Mouse (Mus musculus) B cell, adult 2 months (primary cell): ENCODE measurements around the gene St8sia4.
"Not testable (repeated sequence)": the region's sequence is repeated elsewhere in the genome, so short reads cannot be mapped to it uniquely, and the experiment has no call there.

Experiments used
- DNase-seq, 2 experiments: peaks; one replicate each; pipeline ENCODE4 v3.0.0; 2022

The St8sia4 gene

DNA sequence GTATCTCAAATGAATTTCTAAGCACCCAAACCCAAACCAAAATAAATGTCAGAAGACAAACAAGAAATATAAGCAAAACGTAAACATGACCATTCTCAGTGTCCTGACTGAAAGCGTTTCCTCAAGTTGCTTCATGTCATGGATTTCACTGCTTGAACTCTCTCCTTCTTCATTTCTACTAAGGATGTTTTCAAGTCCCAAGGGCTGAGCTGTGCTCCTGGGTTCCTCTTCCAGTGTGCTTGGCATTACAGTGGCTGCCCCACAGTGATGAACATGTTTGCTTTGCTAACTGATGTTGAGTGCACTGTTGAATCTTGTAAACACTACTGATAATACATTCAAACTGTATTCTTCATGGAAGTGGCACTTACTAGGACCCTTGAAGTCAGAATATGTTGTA, 76.3 kb downstream of the St8sia4 start:
- no peak for DNase-seq

DNA sequence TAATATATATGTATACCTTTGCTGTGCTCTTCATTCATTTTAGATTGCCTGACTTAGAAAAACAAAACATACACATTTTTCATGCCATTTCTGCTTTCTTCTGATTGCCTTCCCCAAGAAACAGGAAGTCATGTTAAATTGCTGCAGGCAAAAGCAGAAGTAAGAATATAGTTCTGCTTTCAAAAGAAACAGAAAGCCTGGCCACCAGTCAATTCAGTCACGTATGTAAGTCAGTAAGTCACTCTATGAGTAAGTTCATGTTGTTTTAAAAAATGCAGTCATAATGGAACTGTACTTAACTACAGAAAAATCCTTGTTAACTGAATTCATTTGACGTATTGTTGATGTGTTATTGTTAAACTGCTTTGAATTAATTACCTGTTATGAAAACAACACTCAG, 77.3 kb downstream of the St8sia4 start:
- DNase-seq, result peak; percentile 79 to 85

DNA sequence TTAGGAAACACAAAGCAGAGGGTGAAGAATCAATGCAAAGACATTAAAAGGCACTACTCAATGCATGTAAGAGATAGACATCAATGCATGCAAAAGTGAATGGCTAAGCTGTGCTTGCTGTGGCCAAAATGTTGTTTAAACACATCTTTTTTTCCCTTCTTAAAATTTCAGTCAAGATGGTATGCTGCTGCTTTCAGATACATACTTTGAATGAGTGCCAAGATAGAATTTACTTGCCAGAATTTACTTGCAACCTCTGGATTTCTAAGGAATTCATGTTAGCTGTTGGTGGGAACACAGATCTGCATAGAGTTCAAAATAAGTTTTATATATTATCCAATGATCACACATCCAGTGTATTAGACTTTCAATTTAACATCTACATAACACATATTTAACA, 77.9 kb downstream of the St8sia4 start:
- DNase-seq, result no peak

DNA sequence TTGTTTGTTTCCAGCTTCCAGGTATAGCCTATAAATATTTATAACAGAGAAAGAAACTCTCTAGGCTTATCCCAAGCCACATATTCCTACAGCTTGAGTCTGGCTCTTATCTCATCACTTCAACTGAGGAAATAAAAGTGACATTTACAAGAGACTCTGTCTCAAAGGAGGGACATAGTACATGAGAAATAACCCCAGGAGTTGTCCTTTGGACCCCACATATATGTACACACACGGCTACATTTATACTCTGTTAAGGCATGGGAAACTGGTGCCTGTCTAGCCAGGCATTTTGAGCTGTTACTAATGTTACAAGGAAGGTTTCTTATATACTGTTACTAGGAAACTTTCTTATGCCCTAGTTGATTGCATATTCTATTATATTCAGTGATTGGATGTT, 84.1 kb downstream of the St8sia4 start:
- DNase-seq, result no peak

DNA sequence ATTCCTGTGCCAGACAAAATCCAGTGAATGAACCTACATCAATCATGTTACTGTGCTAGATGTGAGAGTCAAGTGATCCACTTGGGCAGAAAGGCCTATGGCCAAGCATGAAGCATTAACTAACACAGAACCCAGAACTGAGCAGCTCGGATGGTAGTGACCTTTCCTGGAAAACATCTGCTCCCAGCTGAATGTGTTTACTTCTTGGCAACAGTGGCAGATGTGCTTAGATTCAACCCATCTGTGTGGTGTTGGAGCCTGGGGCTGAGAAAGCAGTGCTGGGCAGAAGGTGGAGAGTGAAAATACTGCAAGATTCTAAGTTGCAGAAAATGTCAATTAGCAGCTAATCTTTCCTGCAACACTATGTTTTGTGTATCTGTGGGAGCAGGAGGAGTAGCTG, 85.1 kb downstream of the St8sia4 start:
- DNase-seq, result no peak

DNA sequence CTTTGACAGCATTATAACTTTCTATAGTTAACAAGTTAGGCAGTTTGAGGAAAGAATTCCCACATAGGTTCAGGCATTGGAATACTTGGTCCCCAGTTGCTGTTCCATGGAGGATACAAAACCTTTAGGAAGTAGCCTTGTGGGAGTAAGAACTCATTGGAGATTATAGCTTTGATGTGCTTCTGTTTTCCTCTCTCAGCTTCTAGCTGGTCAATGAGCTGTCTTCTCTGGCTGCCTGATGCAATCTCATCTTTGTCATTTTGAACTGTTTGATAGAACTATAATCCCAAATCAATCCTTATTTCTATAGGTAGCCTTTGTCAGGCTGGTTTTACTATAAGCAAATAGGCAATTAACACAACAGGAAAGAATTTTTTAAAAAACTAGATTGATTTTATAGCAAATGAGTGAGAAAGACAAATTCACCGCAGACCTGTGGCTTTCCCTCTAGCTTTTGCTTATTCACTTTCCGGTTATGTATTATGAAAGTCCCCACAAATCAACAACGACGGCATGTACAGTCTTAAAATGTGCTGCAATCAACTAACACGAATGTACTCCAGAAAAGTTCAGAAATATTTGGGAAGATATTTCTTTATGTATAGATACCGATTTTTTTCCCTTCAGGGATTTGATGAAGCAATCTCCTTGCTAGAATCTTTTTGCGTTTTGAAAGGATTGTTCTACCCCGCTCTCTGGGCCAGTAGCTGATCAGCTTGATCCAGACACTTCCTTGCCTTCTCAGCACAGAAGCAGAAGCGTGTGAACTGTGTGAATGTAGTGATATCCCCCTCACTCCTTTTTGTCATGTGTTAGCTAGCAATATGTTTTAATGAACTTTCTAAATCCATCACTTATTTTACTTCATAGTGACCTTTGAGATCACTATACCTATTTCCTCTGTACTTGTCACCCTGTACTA, 94.5 kb downstream of the St8sia4 start:
- DNase-seq, result peak in 1 of 2 experiments; percentile 10

DNA sequence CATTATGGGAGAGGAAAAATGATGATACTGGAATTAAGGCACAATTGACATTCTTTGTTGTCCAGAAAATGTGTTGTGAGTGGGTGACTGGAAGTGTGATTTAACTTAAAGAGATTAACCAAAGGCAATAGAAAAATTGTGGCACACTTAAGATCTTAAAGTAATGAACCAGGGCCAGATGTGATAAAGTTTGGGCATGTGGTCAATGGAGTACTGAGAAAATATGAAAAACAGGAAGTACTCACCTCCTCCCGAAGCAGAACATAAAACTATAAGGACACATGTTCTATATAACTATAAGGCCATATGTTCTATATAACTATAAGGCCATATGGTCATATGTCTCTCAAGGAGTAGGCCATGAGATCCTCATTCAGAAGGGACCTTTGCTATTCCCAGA, 96.3 kb downstream of the St8sia4 start:
- no peak for DNase-seq

DNA sequence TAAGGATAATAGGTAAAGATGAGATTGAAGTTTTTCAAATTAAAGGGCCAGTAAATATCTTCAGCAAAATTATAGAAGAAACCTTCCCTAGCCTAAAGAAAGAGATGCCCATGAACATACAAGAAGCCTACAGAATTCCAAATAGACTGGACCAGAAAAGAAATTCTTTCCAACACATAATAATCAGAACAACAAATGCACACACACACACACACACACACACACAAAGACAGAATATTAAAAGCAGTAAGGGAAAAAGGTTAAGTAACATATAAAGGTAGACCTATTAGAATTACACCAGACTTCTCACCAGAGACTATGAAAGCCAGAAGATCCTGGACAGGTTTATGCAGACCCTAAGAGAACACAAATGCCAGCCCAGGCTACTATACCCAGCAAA, 112.8 kb downstream of the St8sia4 start:
- not testable (repeated sequence) for DNase-seq

DNA sequence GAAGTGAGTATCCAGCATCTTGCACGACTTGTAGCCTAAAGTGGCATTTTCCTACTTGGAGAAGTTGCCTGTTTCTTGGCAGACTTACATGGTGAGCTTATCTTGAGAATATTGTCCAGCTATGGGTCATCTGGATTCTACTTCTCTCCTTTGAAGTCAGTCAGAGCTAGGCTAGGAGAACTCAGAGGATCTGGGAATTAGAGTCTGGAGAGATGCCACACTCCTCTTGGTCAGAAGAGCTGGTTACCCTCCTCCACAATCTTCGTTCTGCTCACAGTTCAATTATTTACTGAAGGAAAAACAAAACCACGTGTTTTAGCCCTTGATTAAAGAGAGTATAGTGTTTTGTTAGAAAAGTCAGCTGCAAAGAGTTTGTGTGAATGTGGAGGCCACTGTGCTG, 125.9 kb downstream of the St8sia4 start:
- no peak for DNase-seq
